Mouse (Mus musculus): ENCODE results near the gene Mtmr2. TPM values are rescaled to one million over a fixed set of nuclear protein-coding genes. Genes with fewer than 3 reads are reported as not detected.
A peak's percentile ranks its signal among the peaks of the same experiment; 100 is the strongest.

Mtmr2 gene
- polyA plus RNA-seq, 1 experiment from 2014 or later: 64.9 TPM

DNA sequence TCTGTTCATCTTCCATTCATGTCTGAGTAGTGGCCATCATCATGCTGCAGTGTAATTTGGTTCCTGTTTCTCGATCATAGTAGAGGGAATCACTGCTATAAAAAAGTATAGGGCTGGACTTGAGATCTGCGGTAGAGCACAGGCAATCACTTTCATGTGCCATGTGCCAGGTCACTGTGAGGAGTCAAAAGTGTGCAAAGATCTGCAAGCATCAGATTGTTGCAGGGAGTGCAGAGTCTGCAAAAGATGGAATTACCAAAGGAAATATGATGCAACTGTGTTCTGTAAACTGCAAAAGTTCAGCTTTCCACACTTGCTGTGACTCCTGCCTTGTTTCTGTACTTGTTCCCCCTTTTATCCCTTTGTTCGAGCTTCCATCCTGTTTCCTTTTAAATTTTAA lies 99.4 kb downstream of the Mtmr2 start:
- no peak overlapping the region for H3K4me2 ChIP-seq (ENCODE audit: low read depth, low read length)
- peaks cover 31% of the 10 kb centered on the region for H3K36me3 ChIP-seq (ENCODE audit: control insufficient read depth, insufficient read depth, low read length)
- DNase-seq (ENCODE audit: low spot score): no peak
- no peak overlapping the region for H3K4me3 ChIP-seq (ENCODE audit: low read depth, low read length)
- H3K27ac ChIP-seq (replicated peaks; ENCODE audit: low read depth, low read length): no peak overlapping the region
- H3K9me3 ChIP-seq (ENCODE audit: control insufficient read depth, low read length): no peaks in the 10 kb centered on the region
- no peak for ATAC-seq (ENCODE audit: low read depth)
- 84% methylated on average over 3 of the region's 3 CpGs for WGBS
- no peaks in the 10 kb centered on the region for H3K4me1 ChIP-seq (ENCODE audit: control insufficient read depth, insufficient read depth, low read length)
- H3K27me3 ChIP-seq (replicated peaks; ENCODE audit: control insufficient read depth, insufficient read depth, low read length): no peaks in the 10 kb centered on the region
- H3K9ac ChIP-seq (ENCODE audit: low read depth, low read length): no peak overlapping the region

DNA sequence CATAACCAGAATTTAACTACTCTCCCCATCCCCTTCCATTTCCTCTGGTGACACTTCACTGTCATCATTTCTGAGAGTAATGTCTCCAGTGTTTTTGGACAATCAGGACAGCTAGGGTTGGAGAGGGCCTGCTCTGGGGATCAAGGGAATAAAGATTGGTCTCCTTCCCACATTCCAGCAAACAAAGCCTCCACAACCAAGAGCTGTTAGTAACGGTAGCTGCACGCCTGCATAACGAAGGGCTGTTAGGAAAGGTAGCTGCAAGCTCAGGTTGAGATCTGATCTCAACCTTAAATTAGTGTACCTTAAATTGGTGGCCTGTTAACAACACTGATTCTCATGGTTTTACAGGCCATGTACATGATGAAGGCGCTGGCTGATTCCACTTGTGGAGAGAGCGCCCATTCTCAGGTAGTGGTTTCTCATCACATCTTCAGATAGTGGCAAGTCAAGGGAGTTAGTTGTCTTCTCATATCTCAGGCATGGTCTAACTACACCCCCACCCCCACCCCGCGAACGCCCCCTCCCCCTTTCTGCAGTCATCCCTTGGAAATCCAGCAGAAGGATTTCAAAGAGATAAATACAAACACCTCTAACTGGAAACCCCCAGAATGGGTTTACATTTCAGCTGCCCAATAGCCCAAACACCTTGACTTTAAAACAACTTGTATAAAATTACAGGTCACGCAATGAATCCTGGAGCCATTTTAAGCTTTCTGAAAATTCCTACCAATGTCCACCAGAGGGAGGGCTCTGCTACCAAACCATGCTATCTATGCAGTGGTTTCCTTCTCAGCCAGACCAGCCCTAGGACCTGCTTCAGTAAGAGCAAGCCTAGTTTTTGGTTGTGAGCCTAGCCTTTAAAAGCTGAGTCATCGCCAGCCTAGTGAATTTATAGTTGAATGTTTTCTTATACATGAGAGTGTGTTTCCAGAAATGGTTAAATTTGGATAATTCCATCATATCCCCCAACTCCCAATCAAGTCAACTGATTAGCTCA lies 100.6 kb downstream of the Mtmr2 start:
- Histone ChIP-seq H3K27me3 (replicated peaks; ENCODE audit: control insufficient read depth, insufficient read depth, low read length) (no peaks in the 10 kb centered on the region), H3K9me3 (ENCODE audit: control insufficient read depth, low read length) (no peaks in the 10 kb centered on the region), H3K4me2 (ENCODE audit: low read depth, low read length) (no peak overlapping the region), H3K4me3 (ENCODE audit: low read depth, low read length) (no peak overlapping the region), H3K36me3 (ENCODE audit: control insufficient read depth, insufficient read depth, low read length) (peaks cover 21% of the 10 kb centered on the region), H3K27ac (replicated peaks; ENCODE audit: low read depth, low read length) (no peak overlapping the region), H3K9ac (ENCODE audit: low read depth, low read length) (no peak overlapping the region), H3K4me1 (ENCODE audit: control insufficient read depth, insufficient read depth, low read length) (no peaks in the 10 kb centered on the region)
- ATAC-seq (ENCODE audit: low read depth) (peak; percentile 69; the same call in 1 of the 2 replicates), DNase-seq (ENCODE audit: low spot score) (peak; percentile 83)
- 76% methylated on average over 10 of the region's 10 CpGs for WGBS

DNA sequence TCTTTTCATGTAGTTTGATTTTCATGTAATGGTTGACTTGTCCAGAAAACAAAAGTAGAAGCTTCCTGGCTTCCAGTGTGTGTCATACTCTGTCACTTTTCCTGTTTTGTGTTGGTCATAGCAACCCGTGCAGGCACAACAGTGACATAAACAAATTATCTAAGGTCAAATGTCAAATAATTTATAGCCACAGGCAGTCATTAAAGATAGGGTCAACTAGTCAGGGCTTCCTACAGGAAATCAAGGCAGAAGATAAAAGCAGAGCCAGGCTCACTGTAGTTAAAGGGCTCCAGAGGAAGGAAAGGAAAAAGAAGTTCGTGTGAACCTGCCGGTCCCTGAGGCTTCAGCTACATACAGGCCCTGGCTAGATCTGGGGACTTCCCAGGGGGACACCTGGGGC lies 105.7 kb downstream of the Mtmr2 start:
- DNase-seq (ENCODE audit: low spot score): no peak
- Histone ChIP-seq H3K36me3 (ENCODE audit: control insufficient read depth, insufficient read depth, low read length) (no peaks in the 10 kb centered on the region), H3K4me2 (ENCODE audit: low read depth, low read length) (no peak overlapping the region), H3K27ac (replicated peaks; ENCODE audit: low read depth, low read length) (no peak overlapping the region), H3K9ac (ENCODE audit: low read depth, low read length) (no peak overlapping the region), H3K9me3 (ENCODE audit: control insufficient read depth, low read length) (no peaks in the 10 kb centered on the region), H3K4me1 (ENCODE audit: control insufficient read depth, insufficient read depth, low read length) (no peaks in the 10 kb centered on the region), H3K27me3 (replicated peaks; ENCODE audit: control insufficient read depth, insufficient read depth, low read length) (no peaks in the 10 kb centered on the region), H3K4me3 (ENCODE audit: low read depth, low read length) (no peak overlapping the region)
- WGBS: 33% methylated on average over 3 of the region's 3 CpGs
- no peak for ATAC-seq (ENCODE audit: low read depth)

Other genes with a start within 250 kb of the Mtmr2 start
- gene Cep57, start 78.7 kb downstream of the Mtmr2 start, polyA plus RNA-seq (2014; fragmentation: Nextera tagmentation; extraction: Ambion mirVana): 41.1 and 41.5 TPM in 2 replicates
- 21.5 and 22.7 TPM in 2 replicates for gene Fam76b, start 79.3 kb downstream of the Mtmr2 start, polyA plus RNA-seq (2014; fragmentation: Nextera tagmentation; extraction: Ambion mirVana)